Mouse (Mus musculus): Measurements from ENCODE around the gene Rag1. TPM values are rescaled to one million over a fixed set of nuclear protein-coding genes. Genes with fewer than 3 reads are reported as not detected.

Gene Rag1
- total RNA-seq, 2 experiments from 2014 or later, result 0.20 to 0.30 TPM

DNA sequence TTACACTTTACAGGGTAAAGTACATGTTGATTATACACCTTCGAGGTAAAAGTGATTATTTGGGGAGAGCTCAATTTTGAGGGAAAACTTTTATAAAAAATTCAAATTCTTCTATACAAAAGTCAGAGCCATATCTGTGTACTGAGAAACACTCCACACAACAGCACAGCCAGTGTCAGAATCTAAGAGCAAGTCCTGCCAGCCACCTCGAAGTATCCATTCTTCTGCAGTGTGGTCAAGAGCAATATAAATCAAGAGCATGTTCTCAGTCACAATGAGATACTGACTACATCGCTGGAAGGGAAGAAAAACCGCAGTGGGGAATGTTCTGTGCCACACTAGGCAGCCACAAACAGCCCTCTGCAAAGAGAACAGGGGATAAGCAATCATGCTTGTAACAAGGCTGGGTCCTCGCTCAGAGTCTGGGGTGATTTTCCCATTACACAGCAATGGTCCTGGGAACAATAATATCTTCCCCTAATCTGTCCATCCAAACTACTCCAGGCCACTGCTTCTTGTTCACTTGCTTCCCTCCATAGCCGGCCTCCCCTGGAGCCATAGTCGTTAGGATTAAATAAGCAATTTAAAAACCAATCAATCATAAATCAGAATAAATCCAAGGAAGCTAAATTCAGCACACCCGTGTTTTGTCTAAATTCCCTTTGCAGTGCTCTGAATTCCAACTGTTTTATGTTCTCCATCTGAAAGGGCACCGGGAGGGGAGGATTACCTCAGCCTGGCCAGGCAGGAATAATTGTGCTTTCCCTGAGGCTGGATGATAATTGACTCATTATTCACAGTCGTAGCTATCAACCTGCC is 57.1 kb downstream of the Rag1 start:
- DNase-seq (ENCODE audit: low spot score in 2 of 2), result no peak

DNA sequence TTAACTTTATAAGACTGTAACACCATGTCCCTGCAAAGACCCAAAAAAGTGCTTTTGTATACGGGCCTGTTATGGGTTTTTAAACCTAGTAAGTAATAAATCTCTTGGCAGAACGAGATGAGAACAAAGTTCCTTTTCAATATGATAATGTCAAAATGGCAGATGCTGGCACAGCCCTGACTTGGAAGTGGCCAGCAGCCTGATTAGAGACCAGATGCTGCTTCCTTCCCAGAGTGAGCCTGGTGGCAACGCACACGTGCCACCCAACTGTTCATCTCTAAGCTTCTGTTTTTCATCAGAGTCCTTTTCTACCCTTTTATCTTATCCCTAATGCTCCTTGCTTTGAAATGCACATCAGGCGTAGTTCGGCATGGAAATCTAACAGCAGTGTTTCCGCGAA is 57.9 kb downstream of the Rag1 start:
- no peak for DNase-seq (ENCODE audit: low spot score in 2 of 2)

Other genes starting within 250 kb of the Rag1 start
- not detected for gene Rag2, start 24.8 kb downstream of the Rag1 start, total RNA-seq (2021)
- gene B230118H07Rik, start within 50 bp of the Rag1 start, total RNA-seq (2021), result 10 to 100 TPM; 32.1 to 39.6 TPM
- gene Traf6, start 28.9 kb upstream of the Rag1 start, total RNA-seq (2021), result 10 to 100 TPM; 15.7 to 15.8 TPM
- gene Prr5l, start 233.5 kb upstream of the Rag1 start, total RNA-seq (2021), result 1 to 10 TPM; 8.3 to 9.8 TPM
- 10 to 100 TPM; 34.6 to 39.3 TPM for gene Commd9, start 236.7 kb upstream of the Rag1 start, total RNA-seq (2021)